Mouse (Mus musculus): ENCODE data around the gene Cyb561.

DNA sequence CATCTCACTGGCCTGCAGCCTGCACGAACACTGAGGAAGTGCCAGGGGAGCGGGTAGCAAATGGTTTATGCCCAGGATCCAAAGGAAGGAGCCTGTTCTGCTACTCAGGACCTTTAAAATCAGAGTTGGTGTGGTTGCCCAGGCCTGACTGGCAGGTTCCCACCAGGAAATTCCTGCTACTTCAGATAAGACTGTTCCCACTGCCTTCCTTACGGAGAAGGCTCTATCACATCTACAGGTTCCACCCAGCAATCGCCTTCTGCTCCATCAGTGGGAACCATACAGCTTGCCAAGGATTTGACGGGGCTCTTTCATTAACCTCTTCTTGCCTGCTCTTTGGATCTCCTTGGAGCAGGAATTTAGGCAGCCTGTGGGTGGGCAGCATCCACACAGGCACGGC is 34.3 kb upstream of the Cyb561 start:
- no peak for TF ChIP-seq EP300 (IDR thresholded peaks at IDR 0.05; ENCODE audit: low read depth)
- no peak for TF ChIP-seq CTCF (IDR thresholded peaks at IDR 0.05; ENCODE audit: low read depth)
